Mouse (Mus musculus) limb, embryonic 14.5 days (tissue): ENCODE measurements around the gene Ap1m2. TPM values are rescaled to one million over a fixed set of nuclear protein-coding genes. Genes with fewer than 3 reads are reported as not detected.
A peak's percentile ranks its signal among the peaks of the same experiment; 100 is the strongest.

Source experiments
- ATAC-seq: fragments of 200-750 bp; cut with Nextera tagmentation; 2 replicates; pipeline ENCODE4 v1.8.0; 2017; ENCODE audit warnings: low read depth, moderate number of reproducible peaks, moderate TSS enrichment; ENCODE audit not compliant: low FRiP score
- DNase-seq: peaks from one replicate; pipeline ENCODE4 v3.0.0-alpha.2; 2015; ENCODE audit warnings: low spot score
- H3K27ac ChIP-seq: fragments of 300-500 bp; sonication (generic); replicated peaks from 2 replicates; pipeline ENCODE4 v1.5.1; 2014; ENCODE audit warnings: low read depth, mild to moderate bottlenecking, low read length, moderate library complexity, mixed read lengths
- H3K27me3 ChIP-seq: fragments of 300-500 bp; sonication (generic); 2 replicates; pipeline ENCODE4 v1.6.1; 2014; ENCODE audit warnings: low read length, mixed read lengths; ENCODE audit not compliant: control insufficient read depth, insufficient read depth
- H3K36me3 ChIP-seq: fragments of 300-500 bp; sonication (generic); 2 replicates; pipeline ENCODE4 v1.6.1; 2014; ENCODE audit warnings: mild to moderate bottlenecking, low read length, moderate library complexity, mixed read lengths; ENCODE audit not compliant: control insufficient read depth, insufficient read depth
- H3K4me1 ChIP-seq: fragments of 300-500 bp; sonication (generic); 2 replicates; pipeline ENCODE4 v1.6.1; 2014; ENCODE audit warnings: antibody characterized with exemption, low read length, mixed read lengths; ENCODE audit not compliant: control insufficient read depth, insufficient read depth
- H3K4me2 ChIP-seq: fragments of 300-500 bp; sonication (generic); replicated peaks from 2 replicates; pipeline ENCODE4 v1.6.1; 2014; ENCODE audit warnings: low read depth, mild to moderate bottlenecking, low read length, moderate library complexity; ENCODE audit not compliant: severe bottlenecking
- H3K4me3 ChIP-seq: fragments of 300-500 bp; sonication (generic); replicated peaks from 2 replicates; pipeline ENCODE4 v1.5.1; 2014; ENCODE audit warnings: low read length
- H3K9ac ChIP-seq: fragments of 300-500 bp; sonication (generic); 2 replicates; pipeline ENCODE4 v1.6.1; 2014; ENCODE audit warnings: mild to moderate bottlenecking, low read depth, low read length, moderate library complexity; ENCODE audit not compliant: severe bottlenecking
- H3K9me3 ChIP-seq: fragments of 300-500 bp; sonication (generic); 2 replicates; pipeline ENCODE4 v1.6.1; 2016; ENCODE audit warnings: low read length; ENCODE audit not compliant: control insufficient read depth
- POLR2A ChIP-seq: fragments of 200-500 bp; IDR thresholded peaks from 2 replicates; pipeline ENCODE4 v1.8.0; 2012; ENCODE audit warnings: inconsistent platforms, mild to moderate bottlenecking, moderate library complexity, borderline replicate concordance; ENCODE audit not compliant: insufficient read depth, insufficient read length; ENCODE audit errors: extremely low read depth
- WGBS: fragments of 180-500 bp; shearing (Covaris S2); extraction: QIAGEN DNeasy Blood & Tissue Kit; methylation state at CpG from one replicate; pipeline ENCODE4 v1.1.7; 2014; 5-methylcytosine and 5-hydroxymethylcytosine counted together
- polyA plus RNA-seq, 2 experiments: library from polyadenylated mRNA; depleted of rRNA in 1 of 2; stranded (reverse) in 1 of 2; unstranded in 1 of 2; fragments of >200 nt; fragmentation: Nextera tagmentation in 1 of 2; extraction: Ambion mirVana in 1 of 2; gene quantifications; 2 replicates each; pipeline versions ENCODE4 v1.2.1 to v1.2.3; 2012 to 2014

Gene Ap1m2
- polyA plus RNA-seq, 2 experiments: 16.3 to 29.3 TPM

DNA sequence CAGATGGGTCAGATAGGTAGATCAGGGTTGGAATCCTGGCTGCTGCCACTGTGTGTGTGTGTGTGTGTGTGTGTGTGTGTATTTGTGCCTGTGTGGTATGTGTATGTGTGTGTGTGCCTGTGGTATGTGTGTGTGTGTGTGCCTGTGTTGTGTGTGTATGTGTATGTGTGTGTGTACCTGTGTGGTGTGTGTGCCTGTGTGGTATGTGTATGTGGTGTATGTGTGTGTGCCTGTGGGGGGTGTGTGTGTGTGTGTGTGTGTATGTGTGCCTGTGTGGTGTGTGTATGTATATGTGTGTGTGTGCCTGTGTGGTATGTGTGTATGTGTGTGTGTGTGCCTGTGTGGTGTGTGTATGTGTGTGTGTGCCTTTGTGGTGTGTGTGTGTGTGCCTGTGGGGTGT lies 57.4 kb downstream of the Ap1m2 start:
- no peaks in the 10 kb centered on the region for H3K4me1 ChIP-seq
- no peaks in the 10 kb centered on the region for H3K36me3 ChIP-seq
- ATAC-seq: no peak
- no peak for TF ChIP-seq POLR2A
- H3K27me3 ChIP-seq: peaks cover 10% of the 10 kb centered on the region
- H3K27ac ChIP-seq: no peak overlapping the region
- H3K4me3 ChIP-seq: no peak overlapping the region
- no peaks in the 10 kb centered on the region for H3K9me3 ChIP-seq
- H3K4me2 ChIP-seq: no peak overlapping the region
- no peak for DNase-seq
- H3K9ac ChIP-seq: no peak overlapping the region

DNA sequence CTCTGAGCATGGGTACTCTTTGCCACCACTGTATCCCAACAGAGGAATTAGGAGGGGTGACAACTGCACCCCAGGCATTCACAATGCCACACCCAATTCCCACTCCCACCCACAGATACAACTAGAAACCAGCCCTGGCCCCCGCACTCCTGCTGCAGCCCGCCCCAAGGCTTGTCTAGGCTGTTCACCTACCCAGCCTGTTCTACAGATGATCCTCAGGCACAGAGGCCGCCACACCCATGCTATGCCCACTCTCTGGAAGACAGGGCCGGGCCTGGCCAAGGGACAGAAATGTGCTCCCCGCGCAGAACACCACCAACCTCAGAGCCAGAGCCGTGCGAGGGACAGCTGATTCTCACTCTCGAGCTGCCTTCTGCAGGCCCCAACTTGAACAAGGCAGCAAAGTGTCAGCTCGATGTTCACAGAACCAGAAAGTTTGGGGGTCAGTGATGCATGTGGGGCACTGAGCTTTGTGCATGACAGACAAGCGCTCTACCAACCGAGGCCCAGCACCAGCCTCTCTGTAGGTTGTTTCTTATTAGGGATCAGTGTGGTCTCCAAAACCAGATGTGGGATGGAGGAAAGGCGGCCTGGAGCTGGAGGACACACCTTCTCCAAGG lies 60.9 kb downstream of the Ap1m2 start:
- Histone ChIP-seq H3K4me2 (no peak overlapping the region), H3K36me3 (no peaks in the 10 kb centered on the region), H3K9me3 (no peaks in the 10 kb centered on the region), H3K9ac (no peak overlapping the region), H3K4me1 (no peaks in the 10 kb centered on the region), H3K27me3 (peaks cover 40% of the 10 kb centered on the region), H3K4me3 (no peak overlapping the region), H3K27ac (no peak overlapping the region)
- no peak for TF ChIP-seq POLR2A
- ATAC-seq: no peak
- 40% methylated on average over 13 of the region's 13 CpGs for WGBS
- peak; percentile 23 for DNase-seq

DNA sequence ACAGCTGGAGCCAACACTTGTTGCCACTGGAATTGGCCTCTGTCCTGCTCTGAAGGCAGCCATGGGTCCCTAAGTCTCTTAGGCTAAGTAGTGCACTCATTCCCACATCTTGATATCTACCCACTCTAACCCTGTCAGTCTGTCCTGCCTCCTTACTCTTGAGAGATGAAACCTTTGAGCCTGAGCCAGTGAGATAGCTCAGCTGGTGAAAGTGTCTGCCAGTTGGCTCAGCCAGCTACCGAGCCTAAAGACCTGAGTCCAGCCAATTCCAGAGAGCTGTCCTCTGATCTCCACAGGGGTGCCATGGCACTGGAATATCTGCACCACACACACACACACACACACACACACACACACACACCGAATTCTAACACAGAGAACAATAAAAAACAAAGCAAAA lies 61.6 kb downstream of the Ap1m2 start:
- H3K36me3 ChIP-seq: no peaks in the 10 kb centered on the region
- no peak for ATAC-seq
- WGBS: 42% methylated on average over 2 of the region's 2 CpGs
- H3K27ac ChIP-seq: no peak overlapping the region
- H3K4me3 ChIP-seq: no peak overlapping the region
- no peak for DNase-seq
- peaks cover 47% of the 10 kb centered on the region for H3K27me3 ChIP-seq
- H3K4me2 ChIP-seq: no peak overlapping the region
- H3K9me3 ChIP-seq: no peaks in the 10 kb centered on the region
- TF ChIP-seq POLR2A: no peak
- no peaks in the 10 kb centered on the region for H3K4me1 ChIP-seq
- H3K9ac ChIP-seq: no peak overlapping the region

DNA sequence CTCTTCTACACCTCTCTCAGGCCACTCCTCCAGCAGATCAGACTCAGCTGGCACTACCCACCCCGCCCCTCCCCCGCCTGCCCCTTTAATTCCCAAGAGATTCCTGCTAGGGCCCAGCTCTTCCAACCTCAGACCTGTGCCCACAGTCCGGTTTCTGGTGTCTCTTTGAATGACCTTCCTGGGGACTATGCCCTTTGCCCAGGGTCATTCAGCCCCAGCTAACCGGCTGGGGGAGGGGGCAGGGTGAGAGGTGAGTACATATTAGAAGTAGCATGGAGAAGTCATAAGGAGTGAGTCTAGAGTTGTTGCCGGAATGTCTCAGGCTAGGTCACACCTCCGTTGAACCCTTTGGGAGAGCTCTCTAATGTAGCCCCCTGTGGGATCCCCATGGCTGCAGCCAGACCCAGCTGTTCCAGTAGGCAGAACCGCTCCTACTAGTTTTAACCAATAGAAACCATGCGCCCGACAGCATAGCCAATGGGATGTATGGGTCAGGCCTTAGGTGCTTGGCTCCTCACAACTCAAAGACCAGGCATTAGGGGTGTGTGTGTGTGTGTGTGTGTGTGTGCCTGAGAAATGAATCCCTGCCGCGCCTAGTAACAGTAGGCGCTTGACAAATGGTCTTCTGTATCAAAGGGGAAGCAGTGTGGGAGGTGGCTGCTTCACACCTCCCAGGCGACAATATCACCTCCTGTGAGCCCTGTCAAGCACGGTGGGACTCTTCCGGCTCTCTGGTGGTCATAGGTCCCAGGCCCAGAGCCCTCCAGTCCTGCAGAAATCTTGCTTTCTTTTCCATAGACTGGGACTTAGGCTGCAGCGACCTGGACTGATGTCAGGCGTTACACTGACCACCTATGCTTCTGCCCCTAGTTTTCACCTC lies 62.3 kb downstream of the Ap1m2 start:
- peaks cover 53% of the 10 kb centered on the region for H3K27me3 ChIP-seq

DNA sequence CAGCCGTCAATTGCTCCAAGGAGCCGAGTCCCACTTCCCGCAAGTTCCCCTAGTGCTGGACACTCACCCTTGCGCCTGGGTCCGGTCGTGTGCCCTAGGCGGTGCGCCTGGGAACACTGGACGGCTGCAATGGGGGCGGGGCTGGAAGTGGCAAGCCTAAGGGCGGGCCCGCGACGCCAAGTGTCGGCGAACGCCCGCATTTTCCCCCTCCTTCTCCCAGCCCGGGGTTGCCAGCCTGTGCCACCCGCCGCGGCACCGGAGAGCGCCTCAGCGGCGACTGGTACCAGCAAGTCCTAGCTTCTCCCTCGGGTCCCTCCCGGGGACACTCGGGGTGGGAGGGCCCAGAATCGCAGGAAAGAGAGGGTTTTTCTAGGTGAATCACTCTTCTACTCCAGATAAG lies 63.8 kb downstream of the Ap1m2 start, which contains the start of gene S1pr5:
TSS of gene S1pr5 (minus strand) at position 118 of the 400 bp plus-strand sequence.
- DNase-seq (no peak), ATAC-seq (no peak)
- Histone ChIP-seq H3K9me3 (no peaks in the 10 kb centered on the region), H3K9ac (no peak within 1 kb of the TSS), H3K27me3 (peaks cover 69% of the 10 kb centered on the region), H3K4me2 (peak within 1 kb of the TSS; percentile 42), H3K36me3 (no peaks in the 10 kb centered on the region), H3K4me3 (peak within 1 kb of the TSS; percentile 27), H3K4me1 (peaks cover 6% of the 10 kb centered on the region; the same call in 1 of the 2 replicates), H3K27ac (no peak within 1 kb of the TSS)
- no peak for TF ChIP-seq POLR2A
- 3% methylated on average over 22 of the region's 30 CpGs for WGBS

More for the DNA sequence above, 62.3 kb downstream of the Ap1m2 start:
- Histone ChIP-seq H3K4me3 (no peak overlapping the region), H3K4me2 (no peak overlapping the region), H3K9ac (no peak overlapping the region), H3K4me1 (no peaks in the 10 kb centered on the region), H3K9me3 (no peaks in the 10 kb centered on the region), H3K27ac (no peak overlapping the region), H3K36me3 (no peaks in the 10 kb centered on the region)
- no peak for TF ChIP-seq POLR2A
- WGBS: 22% methylated on average over 17 of the region's 17 CpGs
- ATAC-seq (peak; percentile 45; the same call in 1 of the 2 replicates), DNase-seq (no peak)
